Mouse (Mus musculus) adrenal gland, postnatal 36 days (tissue): ENCODE data around the gene Lrmda. TPM values are rescaled to one million over a fixed set of nuclear protein-coding genes. Genes with fewer than 3 reads are reported as not detected.

Experiments used
- DNase-seq, 2 experiments: peaks; one replicate each; pipeline ENCODE4 v3.0.0; 2021; ENCODE audit warnings: mixed read lengths in 1 of 2
- microRNA-seq: library from miRNA; unstranded; fragments of <30 nt; microRNA quantifications from one replicate; pipeline ENCODE4 v1.2.0, GENCODE M21; 2021
- total RNA-seq, 2 experiments: library from RNA; stranded (reverse); gene quantifications; 2 replicates each; pipeline ENCODE4 v1.2.3; 2021

The Lrmda gene
- total RNA-seq, 2 experiments from 2014 or later, result 5.2 to 7.2 TPM

DNA sequence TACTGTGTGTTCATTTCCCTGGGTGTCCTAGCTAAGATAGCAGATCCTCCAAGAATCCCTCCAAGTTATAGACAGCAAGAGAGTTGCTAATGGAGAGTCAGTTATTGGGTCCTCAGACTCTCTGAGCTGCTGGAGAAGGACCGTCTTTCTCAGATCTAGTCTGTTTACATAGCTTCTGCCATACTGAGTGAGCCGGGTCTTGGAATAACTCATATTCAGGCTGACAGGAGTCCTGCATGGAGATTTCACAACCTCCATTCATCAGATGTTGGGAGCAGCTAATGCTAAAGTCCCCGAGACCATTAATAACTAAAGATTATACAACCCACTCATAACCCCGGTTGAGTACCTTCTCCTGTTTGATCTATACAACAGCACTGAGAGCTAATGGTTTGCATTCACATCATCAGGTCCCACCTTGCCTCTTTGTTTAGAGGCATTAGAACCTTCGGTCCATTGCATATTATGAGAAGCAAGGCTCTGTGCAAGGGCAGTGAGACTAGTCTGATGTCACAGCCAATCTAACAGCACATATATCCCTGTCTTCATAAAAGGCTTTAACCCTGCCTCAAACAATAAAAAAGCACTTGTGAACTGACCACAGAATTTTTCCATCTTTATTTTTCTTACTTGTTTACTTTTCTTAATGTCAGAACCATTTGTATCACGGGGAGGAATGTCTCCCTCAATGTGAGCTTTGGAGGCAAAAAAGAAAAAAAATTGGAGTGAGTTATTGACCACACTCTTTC lies 1037.9 kb downstream of the Lrmda start:
- DNase-seq, result no peak

DNA sequence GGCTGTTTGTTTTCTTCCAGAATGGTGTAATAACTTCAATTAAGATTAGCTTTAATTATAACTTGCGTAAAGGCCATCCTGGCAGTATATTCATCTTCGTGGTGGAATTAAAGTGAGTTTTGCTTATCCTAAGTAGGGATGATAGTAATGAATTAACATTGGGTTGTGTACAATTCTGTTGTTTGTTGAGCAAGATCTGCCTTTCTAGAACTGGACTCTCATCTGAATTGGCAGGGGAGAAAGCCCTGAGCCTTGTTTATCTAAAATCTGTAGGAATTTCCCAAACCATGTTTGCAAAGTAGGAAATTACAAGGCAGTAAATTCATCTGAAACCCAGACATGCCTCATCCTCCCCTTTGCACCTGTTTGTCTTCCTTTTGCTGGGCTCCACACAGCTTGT lies 1038.5 kb downstream of the Lrmda start:
- no peak for DNase-seq

DNA sequence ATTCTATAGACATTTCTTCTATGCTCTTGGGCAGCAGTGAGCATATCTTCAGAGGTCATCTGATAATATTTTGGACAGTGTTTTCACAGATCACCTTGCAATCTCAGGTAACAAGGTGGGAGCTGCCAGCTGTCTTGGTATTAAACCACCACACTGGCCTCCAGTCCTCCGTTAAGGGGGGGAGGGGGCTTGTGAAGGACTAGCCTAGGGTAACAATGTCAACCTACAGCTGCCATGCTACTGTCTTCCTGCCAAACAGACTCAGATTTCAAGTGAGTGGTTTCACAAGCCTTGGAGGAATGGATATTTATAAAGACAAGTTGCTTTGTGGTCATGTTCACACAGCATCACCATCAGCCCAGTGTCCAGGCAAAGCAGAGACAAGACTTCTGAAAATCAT lies 1059.2 kb downstream of the Lrmda start:
- DNase-seq, result no peak

DNA sequence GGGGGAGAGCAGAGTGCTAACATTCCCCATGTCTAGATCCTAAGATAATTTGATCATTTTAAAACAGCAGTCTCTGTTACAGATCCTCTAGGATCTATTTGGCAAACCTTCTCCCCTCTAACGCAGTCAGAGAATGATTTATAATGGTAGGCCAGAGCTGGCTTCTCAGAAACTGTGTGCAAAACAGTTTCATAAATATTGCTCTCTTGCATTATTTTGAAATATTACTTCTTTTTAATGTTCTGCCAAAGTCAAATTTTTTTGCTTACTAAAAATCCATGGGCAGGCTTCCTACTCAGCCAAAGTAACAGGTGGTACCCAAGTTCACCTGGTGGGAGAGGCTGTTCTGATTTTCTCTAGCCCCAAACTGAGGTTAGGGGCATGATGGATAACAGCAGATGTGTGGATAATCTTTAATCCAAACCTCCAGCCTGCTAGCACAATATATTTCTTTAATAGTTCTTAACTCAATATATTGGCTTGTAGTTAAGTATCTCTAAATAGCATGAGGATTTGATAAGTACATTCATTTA lies 1064.8 kb downstream of the Lrmda start:
- DNase-seq, result peak in 1 of 2 experiments; percentile 7

DNA sequence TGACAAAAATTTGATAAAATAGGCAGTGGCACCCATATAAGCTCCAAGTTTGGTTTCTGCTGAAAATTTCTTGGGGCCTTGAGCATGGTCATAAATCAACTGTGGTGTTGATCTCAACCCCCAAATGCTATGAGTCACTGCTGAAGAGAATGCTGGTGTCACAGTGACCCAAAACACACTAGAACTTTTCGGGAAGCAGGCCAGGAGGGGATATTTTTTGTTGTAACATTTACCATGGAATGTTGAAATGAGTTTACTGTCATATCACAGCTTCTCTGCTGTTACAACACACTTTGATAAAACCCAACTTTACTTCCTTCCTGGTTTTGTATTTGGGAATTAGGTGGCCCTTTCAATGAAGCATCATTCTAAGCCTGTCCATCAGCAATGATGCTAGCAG lies 1065.3 kb downstream of the Lrmda start:
- DNase-seq, result peak; percentile 57 to 68

DNA sequence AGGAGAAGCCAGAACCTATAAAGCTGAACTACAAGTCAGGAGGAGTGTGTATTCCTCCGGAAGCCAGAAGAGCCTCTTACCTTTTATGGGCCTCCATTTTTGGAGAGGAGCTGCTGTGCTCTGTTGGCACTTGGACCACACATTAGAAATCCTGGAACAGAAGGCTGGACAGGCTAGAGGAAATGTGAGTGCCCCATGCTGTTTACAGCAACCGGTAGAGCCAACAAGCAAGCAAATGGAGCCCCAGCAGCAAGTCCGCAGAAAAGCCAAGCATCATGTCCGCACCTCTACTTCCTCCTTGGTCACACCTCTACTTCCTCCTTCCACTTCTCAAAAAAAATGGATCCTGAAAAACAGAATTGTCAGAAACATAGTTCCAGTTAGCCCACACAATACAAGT lies 1073.8 kb downstream of the Lrmda start:
- no peak for DNase-seq

DNA sequence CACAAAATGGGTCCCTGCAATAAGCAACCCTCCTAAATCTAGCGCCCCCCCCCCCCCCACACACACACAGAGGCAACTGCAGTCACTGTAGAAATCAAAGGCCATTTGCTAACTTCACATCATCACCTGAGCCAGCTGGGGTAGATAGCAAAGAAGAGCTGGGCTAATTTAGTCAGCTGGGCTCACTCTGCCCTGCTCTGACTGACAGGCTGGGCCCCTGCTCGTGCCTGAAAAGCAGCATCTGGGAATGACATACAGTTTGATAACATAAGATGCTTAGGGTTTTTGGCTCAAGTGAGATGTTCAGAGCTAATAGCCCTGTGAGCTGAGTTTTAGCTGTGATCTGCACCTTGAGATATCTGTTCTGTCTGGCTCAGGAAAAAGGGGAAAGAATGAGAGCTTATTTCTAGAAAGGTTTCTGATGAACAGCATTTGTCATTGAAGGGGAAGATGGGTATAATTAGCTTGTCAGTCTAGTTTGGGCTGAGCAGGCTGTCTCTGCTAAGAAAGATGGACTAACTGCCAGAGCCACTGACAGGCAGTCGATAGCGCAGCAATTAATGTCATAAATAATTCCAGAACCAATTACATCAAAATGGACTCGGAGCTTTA lies 1075.1 kb downstream of the Lrmda start:
- no peak for DNase-seq

DNA sequence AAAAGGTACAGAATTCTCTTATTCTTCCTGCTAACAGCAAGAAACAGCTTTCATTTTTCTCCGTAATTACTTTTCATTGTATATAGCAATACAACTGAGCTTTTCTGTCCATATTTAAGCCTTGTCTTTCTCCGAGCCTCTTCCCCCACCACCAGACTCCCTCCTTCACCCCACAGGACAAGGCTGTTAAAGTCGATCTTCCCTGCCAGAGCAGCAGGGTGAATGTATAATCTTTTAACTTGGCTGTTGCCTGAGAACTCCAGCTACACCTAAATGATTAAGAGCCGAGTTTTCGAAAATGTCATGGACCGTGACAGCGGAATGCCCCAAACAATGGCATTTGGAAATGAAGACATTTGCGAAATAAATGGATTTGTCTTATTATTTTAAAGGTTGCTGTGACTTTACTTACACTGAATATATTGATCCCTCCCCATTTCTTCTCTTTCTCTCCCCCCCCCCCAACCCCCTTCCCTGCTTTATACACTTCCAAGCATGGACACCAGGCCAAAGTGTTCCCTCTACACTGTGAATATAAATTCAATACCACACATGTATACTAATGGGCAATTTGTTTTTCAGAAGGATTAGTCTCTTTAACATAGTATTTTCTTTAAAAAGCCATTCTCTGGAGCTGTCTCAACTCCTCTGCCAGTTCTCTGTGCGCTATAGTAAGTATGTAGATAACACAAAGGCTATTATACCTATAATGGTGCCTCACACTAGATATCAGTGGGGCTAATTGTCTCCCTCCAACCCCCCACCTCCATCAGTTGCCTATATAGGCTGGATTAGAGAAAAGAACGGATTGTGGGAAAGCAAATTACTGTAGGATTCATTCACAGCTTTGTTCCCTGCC lies 1075.9 kb downstream of the Lrmda start:
- DNase-seq, result no peak

DNA sequence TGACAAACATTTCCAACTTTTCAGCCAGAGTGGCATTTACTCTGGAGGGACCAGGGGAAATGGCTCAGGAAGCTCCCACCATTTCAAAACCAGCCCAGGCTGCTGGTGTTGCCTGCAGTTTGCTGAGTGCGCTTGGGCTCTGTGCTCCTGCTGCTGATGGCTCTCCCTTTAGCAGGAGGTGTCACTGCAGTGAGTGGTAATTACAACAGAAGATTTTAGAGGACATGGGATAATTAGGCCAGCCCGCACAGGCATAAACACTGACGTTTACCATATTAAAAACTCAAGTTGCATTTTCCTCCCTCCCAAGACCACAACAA lies 1076.5 kb downstream of the Lrmda start:
- no peak for DNase-seq

DNA sequence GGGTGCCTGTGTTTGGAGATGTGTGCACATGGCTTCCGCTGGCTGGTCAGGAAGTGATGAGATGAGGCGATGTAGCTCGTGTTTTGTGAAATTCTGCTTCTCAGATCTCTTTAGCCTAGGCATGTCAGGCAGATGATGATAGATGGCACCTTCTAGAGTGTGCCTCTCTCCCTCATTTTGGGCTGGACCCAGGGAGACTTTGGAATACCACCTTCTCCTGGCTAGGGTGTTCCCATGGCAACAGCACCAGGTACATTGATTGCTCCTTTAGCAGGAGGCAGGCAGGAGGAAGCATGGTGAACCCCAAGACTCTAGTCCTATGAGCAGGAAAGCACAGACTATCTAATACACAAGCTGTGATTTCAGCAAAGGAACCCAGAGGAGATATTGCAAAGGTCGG lies 1076.9 kb downstream of the Lrmda start:
- no peak for DNase-seq

Small RNA genes within 50 kb of the gene (microRNA-seq; reads per million reads assigned to microRNA genes)
- not detected for gene Gm27532

Other genes starting within 250 kb of the Lrmda start
- gene Vdac2, start 194.5 kb upstream of the Lrmda start, total RNA-seq, result 100 to 1,000 TPM; 206 to 231 TPM
- 10 to 100 TPM; 54.8 to 83.5 TPM for gene Comtd1, start 170.7 kb upstream of the Lrmda start, total RNA-seq
- gene Zfp503, start 30.1 kb upstream of the Lrmda start, total RNA-seq, result 10 to 100 TPM; 23.4 to 30.3 TPM